Mouse (Mus musculus) cortical plate, adult 2 months (tissue): ENCODE data around the gene Shisal1. TPM values are rescaled to one million over a fixed set of nuclear protein-coding genes. Genes with fewer than 3 reads are reported as not detected.

Source experiments
- H3K27ac ChIP-seq: fragments of 200-500 bp; 2 replicates; pipeline ENCODE4 v1.5.1; 2012; ENCODE audit warnings: low read length, control low read depth, inconsistent platforms; ENCODE audit not compliant: insufficient read depth
- H3K4me1 ChIP-seq: fragments of 200-500 bp; 2 replicates; pipeline ENCODE4 v1.6.1; 2011; ENCODE audit warnings: low read length; ENCODE audit not compliant: control insufficient read depth, insufficient read depth
- H3K4me3 ChIP-seq: fragments of 200-500 bp; 2 replicates; pipeline ENCODE4 v1.5.1; 2011; ENCODE audit warnings: mild to moderate bottlenecking, low read length, control low read depth; ENCODE audit not compliant: insufficient read depth
- CTCF ChIP-seq: fragments of 200-500 bp; IDR thresholded peaks from 2 replicates; pipeline ENCODE4 v1.5.1; 2011; ENCODE audit warnings: mild to moderate bottlenecking, control low read depth, low read length; ENCODE audit not compliant: insufficient read depth; ENCODE audit errors: extremely low read depth
- POLR2A ChIP-seq: fragments of 200-500 bp; IDR thresholded peaks from 2 replicates; pipeline ENCODE4 v1.6.1; 2011; ENCODE audit warnings: mild to moderate bottlenecking, low read length, control low read depth; ENCODE audit not compliant: insufficient read depth; ENCODE audit errors: extremely low read depth
- polyA plus RNA-seq: library from polyadenylated mRNA; depleted of rRNA; stranded (reverse); fragments of >200 nt; gene quantifications from 2 replicates; pipeline ENCODE4 v1.2.3, GENCODE M21; 2012

The Shisal1 gene
- polyA plus RNA-seq, 1 experiment: 30.5 TPM

DNA sequence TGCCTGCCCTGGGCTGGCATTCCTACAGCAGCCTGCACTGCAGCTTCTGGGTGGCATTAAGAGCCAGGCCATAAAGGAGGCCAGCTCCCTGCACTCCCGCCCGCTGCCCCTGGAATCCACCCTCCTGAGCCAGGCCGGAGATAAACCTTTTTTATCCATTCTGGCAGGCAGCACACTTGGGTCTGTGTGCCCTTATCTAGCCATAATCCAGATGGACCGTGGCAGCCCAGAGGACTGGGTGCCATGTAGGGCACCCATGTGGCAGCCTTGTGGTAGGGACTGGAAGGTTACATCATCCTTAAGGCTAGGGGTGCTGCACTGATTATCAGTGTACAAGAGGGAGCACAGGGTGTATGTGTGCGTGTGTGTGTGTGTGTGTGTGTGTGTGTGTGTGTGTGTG lies 16.4 kb downstream of the Shisal1 start:
- no peak overlapping the region for H3K27ac ChIP-seq
- H3K4me3 ChIP-seq: no peak overlapping the region
- H3K4me1 ChIP-seq: no peaks in the 10 kb centered on the region
- no peak for TF ChIP-seq POLR2A
- no peak for TF ChIP-seq CTCF

DNA sequence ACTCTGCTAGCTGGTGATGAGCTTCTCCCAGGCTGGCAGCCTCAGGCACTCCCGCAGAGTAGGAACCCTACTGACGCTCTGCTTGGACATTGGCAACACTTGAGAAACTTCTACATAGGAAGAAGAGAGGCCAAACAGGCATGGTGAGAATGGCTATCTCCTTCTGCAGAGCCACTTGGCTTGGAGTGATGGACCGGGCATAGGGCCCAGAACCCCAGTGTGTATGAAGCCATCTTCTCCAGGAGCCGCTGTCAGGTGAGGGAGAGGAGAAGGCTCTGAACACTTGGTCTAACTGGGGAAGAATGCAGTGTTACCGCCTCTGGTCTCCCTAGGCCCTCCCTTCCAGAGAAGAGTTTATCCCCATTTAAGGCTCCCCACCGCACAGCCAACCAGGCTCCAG lies 19.3 kb downstream of the Shisal1 start:
- H3K4me3 ChIP-seq: no peak overlapping the region
- no peaks in the 10 kb centered on the region for H3K4me1 ChIP-seq
- TF ChIP-seq POLR2A (no peak), CTCF (no peak)
- H3K27ac ChIP-seq: no peak overlapping the region

DNA sequence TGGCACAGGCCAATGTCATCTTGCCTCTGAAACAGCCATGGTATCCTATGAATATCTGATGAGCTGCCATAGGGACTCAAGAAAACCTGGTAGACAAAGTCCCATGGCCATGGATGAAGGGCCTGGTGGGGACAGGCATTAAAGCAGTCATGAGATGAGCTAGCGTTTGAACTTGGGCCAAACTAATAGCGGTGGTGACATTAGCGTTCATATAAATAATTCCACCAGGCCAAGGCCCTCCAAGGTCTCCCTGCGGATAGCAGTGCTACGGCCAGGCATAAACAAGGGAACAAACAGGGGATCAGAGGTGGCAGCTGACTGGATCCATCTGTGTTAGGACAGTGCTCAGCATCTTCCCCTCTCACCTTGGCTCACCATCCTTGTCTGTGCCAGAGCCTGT lies 21.2 kb downstream of the Shisal1 start:
- TF ChIP-seq CTCF (no peak), POLR2A (no peak)

DNA sequence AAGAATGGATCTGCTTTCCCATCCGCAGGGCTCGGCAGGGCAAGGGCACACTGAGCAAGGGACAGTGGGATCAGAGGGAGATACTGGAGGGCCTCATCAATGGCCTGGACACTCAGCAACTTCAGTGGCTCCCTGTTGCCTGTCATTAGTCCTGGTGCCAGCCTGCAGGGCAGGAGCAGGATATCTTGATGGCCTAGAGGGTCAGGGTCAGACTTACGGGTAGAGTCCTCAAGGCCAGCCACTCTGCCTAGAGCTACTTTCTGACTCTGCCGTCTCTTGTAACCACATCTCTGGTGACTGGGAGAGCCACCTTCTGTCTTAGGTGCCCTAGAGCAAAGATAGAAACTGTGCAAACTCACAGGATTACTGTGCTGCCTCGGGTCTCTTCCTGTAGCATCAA lies 23.1 kb downstream of the Shisal1 start:
- Histone ChIP-seq H3K4me1 (no peaks in the 10 kb centered on the region), H3K4me3 (no peak overlapping the region), H3K27ac (no peak overlapping the region)
- TF ChIP-seq CTCF: no peak
- TF ChIP-seq POLR2A: no peak

More for the DNA sequence above, 21.2 kb downstream of the Shisal1 start:
- Histone ChIP-seq H3K27ac (no peak overlapping the region), H3K4me3 (no peak overlapping the region), H3K4me1 (no peaks in the 10 kb centered on the region)

DNA sequence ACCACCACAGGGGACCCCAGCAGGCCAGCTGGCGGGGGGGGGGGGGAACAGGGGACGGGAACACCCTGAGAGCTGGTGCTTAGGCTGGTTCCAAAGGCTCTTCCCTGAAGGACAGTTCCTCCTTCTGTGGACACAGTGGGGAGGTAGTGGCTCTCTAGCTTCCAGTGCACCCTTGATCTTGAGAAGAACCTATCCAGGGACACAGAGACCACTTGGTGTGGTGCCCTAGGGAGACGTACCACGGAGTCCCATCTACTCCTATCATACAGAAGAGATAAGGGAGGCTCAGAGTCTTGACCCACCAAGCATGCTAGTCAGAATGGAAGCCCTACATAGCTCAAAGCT lies 28.7 kb downstream of the Shisal1 start:
- H3K4me3 ChIP-seq: no peak overlapping the region
- H3K4me1 ChIP-seq: 0 out of 2 replicates have a peak, but pooled peaks cover 4% of the 10 kb centered on the region
- TF ChIP-seq CTCF (no peak), POLR2A (no peak)
- H3K27ac ChIP-seq: no peak overlapping the region

DNA sequence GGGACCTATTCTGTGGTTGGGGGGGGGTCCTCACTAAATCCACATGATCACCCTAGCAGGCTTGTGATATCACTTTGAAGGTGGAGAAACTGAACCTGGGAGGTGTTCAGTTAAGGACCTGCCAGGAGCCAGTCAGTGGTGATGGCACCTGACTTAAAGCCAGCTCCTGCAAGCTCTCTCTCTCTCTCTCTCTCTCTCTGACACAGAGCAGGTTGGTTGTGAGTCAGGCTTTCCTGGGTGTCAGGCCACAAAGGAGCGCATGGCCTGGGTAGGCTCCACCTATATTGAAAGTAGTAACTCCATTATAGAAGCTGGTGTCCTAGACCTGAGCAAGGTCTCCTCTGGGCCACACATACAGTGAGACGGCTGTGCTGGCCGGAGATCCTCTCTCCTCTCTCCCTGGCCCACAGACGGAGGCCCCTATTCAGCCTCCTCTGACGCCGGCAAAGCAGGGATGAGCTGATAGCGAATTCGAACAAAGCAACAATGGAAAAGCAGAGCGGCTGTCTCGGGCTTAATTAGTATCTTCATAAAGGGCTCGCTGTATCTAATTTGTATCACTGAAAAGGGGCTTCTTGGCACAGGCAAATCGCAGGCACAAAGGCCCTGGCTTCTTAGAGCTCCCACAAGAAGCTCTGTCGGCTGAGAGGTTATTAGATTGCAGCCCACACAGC lies 29.2 kb downstream of the Shisal1 start:
- TF ChIP-seq POLR2A (no peak), CTCF (no peak)
- H3K27ac ChIP-seq: no peak overlapping the region
- H3K4me1 ChIP-seq: 0 out of 2 replicates have a peak, but pooled peaks cover 4% of the 10 kb centered on the region
- H3K4me3 ChIP-seq: no peak overlapping the region

DNA sequence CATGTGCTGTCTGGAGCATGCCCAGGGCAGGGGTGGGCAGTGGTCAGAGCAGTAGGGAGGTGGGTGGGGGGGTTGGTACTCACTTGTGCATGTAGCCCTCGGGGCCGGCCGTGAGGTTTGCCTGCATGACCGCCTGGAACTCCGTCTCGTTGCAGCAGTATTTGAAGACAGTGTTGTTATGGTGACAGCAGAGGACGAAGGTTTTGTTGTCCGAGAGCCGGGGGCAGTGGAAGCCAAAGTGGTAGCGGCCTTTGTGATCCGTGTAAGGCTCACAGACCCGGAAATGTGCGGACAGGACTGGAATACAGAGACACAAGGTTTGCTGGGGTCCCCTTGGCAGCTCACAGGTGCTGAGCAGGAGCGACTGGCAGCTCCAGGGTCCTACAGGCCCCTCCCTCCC lies 29.9 kb downstream of the Shisal1 start:
- Histone ChIP-seq H3K27ac (no peak overlapping the region), H3K4me1 (peaks cover 7% of the 10 kb centered on the region; the same call in 1 of the 2 replicates), H3K4me3 (no peak overlapping the region)
- TF ChIP-seq POLR2A: no peak

DNA sequence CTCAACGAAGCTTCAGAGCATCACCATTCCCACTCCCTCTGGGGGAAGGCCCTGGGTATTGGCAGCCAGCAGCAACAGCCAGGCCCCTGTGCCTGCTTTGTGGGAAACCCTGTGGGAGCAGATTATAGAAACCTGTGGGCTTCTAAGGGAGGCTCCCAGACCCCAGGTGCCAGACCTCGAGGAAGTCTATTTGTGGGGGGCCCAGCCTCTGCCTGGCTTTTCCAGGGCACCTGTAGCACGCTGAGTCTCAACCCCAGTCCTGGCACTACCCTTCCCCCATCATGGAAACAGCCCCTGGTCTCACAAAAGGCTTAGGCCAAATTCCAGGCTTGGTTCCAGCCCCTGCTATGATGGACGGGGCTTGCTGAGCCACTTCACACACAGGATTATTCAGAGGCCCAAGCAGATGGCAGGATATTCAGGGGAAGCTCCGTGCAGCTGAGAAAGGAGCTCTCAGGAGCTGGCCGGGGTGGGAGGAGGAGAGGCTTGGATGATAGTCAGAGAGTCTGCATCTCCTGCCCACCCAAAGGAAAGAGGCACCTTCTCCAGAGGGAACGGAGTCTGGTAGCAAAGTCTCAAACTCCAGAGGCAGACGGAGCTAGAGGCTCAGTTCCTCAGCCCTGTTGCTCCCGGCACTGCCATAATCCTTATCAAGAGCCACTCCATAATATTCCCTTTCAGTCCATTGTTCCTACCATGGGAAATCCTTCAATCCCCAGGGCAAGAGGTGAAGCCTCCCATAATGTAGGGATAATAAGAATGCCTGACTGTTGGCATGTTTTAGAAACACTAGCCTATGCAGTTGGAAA lies 32.7 kb downstream of the Shisal1 start:
- TF ChIP-seq CTCF (no peak), POLR2A (no peak)
- H3K27ac ChIP-seq: no peak overlapping the region
- H3K4me1 ChIP-seq: peaks cover 8% of the 10 kb centered on the region; the same call in 1 of the 2 replicates
- no peak overlapping the region for H3K4me3 ChIP-seq

DNA sequence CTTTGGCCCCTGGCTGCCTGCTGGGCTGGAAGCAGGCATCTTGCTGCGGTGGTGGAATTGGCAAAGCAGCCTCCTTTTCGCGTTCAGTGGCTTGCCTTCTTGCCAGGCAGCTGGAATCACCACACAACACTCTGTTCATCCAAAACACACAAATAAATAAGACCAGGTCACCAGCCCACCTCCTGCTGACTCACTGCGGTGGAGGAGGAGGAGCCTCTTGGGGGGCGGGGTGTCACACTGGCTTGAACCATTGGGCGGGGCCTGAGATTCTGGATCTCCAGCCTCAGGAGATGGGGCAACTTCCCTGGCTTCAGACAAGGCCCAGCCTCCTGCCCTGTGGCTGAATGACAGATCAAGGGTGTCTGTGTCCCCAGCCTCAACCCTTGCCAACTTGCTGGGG lies 34.5 kb downstream of the Shisal1 start:
- no peak for TF ChIP-seq CTCF
- no peak for TF ChIP-seq POLR2A
- no peak overlapping the region for H3K27ac ChIP-seq
- no peak overlapping the region for H3K4me3 ChIP-seq
- H3K4me1 ChIP-seq: peaks cover 14% of the 10 kb centered on the region; the same call in 1 of the 2 replicates

DNA sequence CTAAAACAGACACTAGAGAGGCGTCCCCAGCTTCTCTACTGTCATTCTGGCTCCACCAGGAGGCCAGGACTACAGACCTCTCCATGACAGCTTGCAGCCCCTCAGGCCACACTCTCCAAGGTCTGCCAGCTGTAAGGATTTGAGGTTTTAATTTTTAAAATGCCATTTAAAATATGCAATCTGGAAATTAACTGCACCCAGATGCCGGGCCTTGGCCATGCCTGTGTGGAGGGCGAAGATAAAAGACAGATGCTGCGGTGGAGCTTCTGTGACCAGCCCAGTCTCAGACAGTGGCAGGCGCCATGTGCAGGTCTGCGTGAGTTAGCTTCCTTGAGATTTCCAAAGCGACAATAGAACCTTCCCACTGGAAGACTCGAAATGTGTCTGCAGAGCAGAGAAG lies 36.8 kb downstream of the Shisal1 start:
- H3K4me3 ChIP-seq: no peak overlapping the region
- H3K27ac ChIP-seq: no peak overlapping the region
- TF ChIP-seq CTCF: no peak
- no peak for TF ChIP-seq POLR2A
- peaks cover 14% of the 10 kb centered on the region; the same call in 1 of the 2 replicates for H3K4me1 ChIP-seq
